Mouse (Mus musculus): ENCODE measurements around the gene Pitpnc1. TPM values are rescaled to one million over a fixed set of nuclear protein-coding genes. Genes with fewer than 3 reads are reported as not detected.

Pitpnc1 gene
- polyA plus RNA-seq, 1 experiment = 11.3 TPM

- TF ChIP-seq CTCF (IDR thresholded peaks at IDR 0.05; ENCODE audit: borderline replicate concordance, control insufficient read depth, extremely low read depth, insufficient read depth, low read length, poor library complexity) (no peak), POLR2A (IDR thresholded peaks at IDR 0.05; ENCODE audit: control insufficient read depth, extremely low read depth, insufficient read depth, low read length, poor library complexity) (no peak)
- no peaks in the 10 kb centered on the region for H3K4me1 ChIP-seq (replicated peaks; ENCODE audit: control insufficient read depth, insufficient read depth, low read length)
- H3K27ac ChIP-seq (ENCODE audit: control insufficient read depth, insufficient read depth, low read length) = no peak overlapping the region
- peaks cover 13% of the 10 kb centered on the region for H3K36me3 ChIP-seq (ENCODE audit: control insufficient read depth, insufficient read depth, low read length)
- H3K4me3 ChIP-seq (ENCODE audit: control insufficient read depth, insufficient read depth, low read length) = no peak overlapping the region
- no peak for DNase-seq
- WGBS = 95% methylated on average over 7 of the region's 7 CpGs
- H3K27me3 ChIP-seq (ENCODE audit: control insufficient read depth, insufficient read depth, low read length) = no peaks in the 10 kb centered on the region
Measured at GRCm38 (mm10) chr11:107248753-107249152, 221.7 kb downstream of the Pitpnc1 start.

- TF ChIP-seq POLR2A (IDR thresholded peaks at IDR 0.05; ENCODE audit: control insufficient read depth, extremely low read depth, insufficient read depth, low read length, poor library complexity) = no peak
- no peak for TF ChIP-seq CTCF (IDR thresholded peaks at IDR 0.05; ENCODE audit: borderline replicate concordance, control insufficient read depth, extremely low read depth, insufficient read depth, low read length, poor library complexity)
- Histone ChIP-seq H3K27me3 (ENCODE audit: control insufficient read depth, insufficient read depth, low read length) (no peaks in the 10 kb centered on the region), H3K36me3 (ENCODE audit: control insufficient read depth, insufficient read depth, low read length) (peaks cover 6% of the 10 kb centered on the region; the same call in 1 of the 2 replicates), H3K27ac (ENCODE audit: control insufficient read depth, insufficient read depth, low read length) (no peak overlapping the region), H3K4me3 (ENCODE audit: control insufficient read depth, insufficient read depth, low read length) (no peak overlapping the region), H3K4me1 (replicated peaks; ENCODE audit: control insufficient read depth, insufficient read depth, low read length) (no peaks in the 10 kb centered on the region)
- DNase-seq = no peak
- WGBS = 96% methylated on average over 7 of the region's 7 CpGs
Measured at GRCm38 (mm10) chr11:107245657-107246056, 224.8 kb downstream of the Pitpnc1 start.

- Histone ChIP-seq H3K4me3 (ENCODE audit: control insufficient read depth, insufficient read depth, low read length) (no peak overlapping the region), H3K27me3 (ENCODE audit: control insufficient read depth, insufficient read depth, low read length) (no peaks in the 10 kb centered on the region), H3K36me3 (ENCODE audit: control insufficient read depth, insufficient read depth, low read length) (no peaks in the 10 kb centered on the region), H3K27ac (ENCODE audit: control insufficient read depth, insufficient read depth, low read length) (no peak overlapping the region), H3K4me1 (replicated peaks; ENCODE audit: control insufficient read depth, insufficient read depth, low read length) (no peaks in the 10 kb centered on the region)
- 97% methylated on average over 6 of the region's 6 CpGs for WGBS
- DNase-seq = no peak
- TF ChIP-seq POLR2A (IDR thresholded peaks at IDR 0.05; ENCODE audit: control insufficient read depth, extremely low read depth, insufficient read depth, low read length, poor library complexity) = no peak
- no peak for TF ChIP-seq CTCF (IDR thresholded peaks at IDR 0.05; ENCODE audit: borderline replicate concordance, control insufficient read depth, extremely low read depth, insufficient read depth, low read length, poor library complexity)
Measured at GRCm38 (mm10) chr11:107243126-107243525, 227.4 kb downstream of the Pitpnc1 start.

GRCm38 (mm10) chr11:107241678-107242077 lies 228.8 kb downstream of the Pitpnc1 start:
- 80% methylated on average over 7 of the region's 7 CpGs for WGBS
- H3K36me3 ChIP-seq (ENCODE audit: control insufficient read depth, insufficient read depth, low read length) = no peaks in the 10 kb centered on the region
- TF ChIP-seq POLR2A (IDR thresholded peaks at IDR 0.05; ENCODE audit: control insufficient read depth, extremely low read depth, insufficient read depth, low read length, poor library complexity) = no peak
- TF ChIP-seq CTCF (IDR thresholded peaks at IDR 0.05; ENCODE audit: borderline replicate concordance, control insufficient read depth, extremely low read depth, insufficient read depth, low read length, poor library complexity) = no peak

DNA sequence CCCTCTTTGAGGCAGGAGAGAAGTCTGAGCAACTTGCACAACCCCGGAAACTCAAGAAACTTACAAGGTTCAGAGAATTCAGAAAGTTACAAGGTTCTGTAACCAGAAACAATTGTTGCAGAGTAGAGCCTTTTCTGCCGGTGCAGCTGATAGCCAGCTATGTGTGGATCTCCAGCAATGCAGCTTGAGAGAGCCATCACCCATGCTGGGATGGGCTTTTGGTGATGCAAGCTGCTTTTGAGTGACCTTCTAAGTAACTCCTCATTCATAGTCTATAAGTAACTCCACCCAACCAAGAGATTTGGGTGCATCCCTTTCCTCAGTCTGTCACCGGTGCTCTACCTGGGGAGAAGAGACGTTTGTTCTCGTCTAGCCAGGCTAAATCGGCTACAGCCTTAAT lies 232.0 kb downstream of the Pitpnc1 start:
- TF ChIP-seq CTCF (IDR thresholded peaks at IDR 0.05; ENCODE audit: borderline replicate concordance, control insufficient read depth, extremely low read depth, insufficient read depth, low read length, poor library complexity) (no peak), POLR2A (IDR thresholded peaks at IDR 0.05; ENCODE audit: control insufficient read depth, extremely low read depth, insufficient read depth, low read length, poor library complexity) (no peak)
- 95% methylated on average over 6 of the region's 6 CpGs for WGBS
- 0 out of 2 replicates have a peak, but pooled peaks cover 6% of the 10 kb centered on the region for H3K36me3 ChIP-seq (ENCODE audit: control insufficient read depth, insufficient read depth, low read length)

More at GRCm38 (mm10) chr11:107241678-107242077, 228.8 kb downstream of the Pitpnc1 start:
- Histone ChIP-seq H3K4me1 (replicated peaks; ENCODE audit: control insufficient read depth, insufficient read depth, low read length) (no peaks in the 10 kb centered on the region), H3K4me3 (ENCODE audit: control insufficient read depth, insufficient read depth, low read length) (no peak overlapping the region), H3K27me3 (ENCODE audit: control insufficient read depth, insufficient read depth, low read length) (no peaks in the 10 kb centered on the region), H3K27ac (ENCODE audit: control insufficient read depth, insufficient read depth, low read length) (no peak overlapping the region)
- no peak for DNase-seq

GRCm38 (mm10) chr11:107237532-107237931 lies 233.0 kb downstream of the Pitpnc1 start:
- peaks cover 10% of the 10 kb centered on the region; the same call in 1 of the 2 replicates for H3K36me3 ChIP-seq (ENCODE audit: control insufficient read depth, insufficient read depth, low read length)
- WGBS = 99% methylated on average over 4 of the region's 4 CpGs
- H3K4me1 ChIP-seq (replicated peaks; ENCODE audit: control insufficient read depth, insufficient read depth, low read length) = no peaks in the 10 kb centered on the region
- TF ChIP-seq CTCF (IDR thresholded peaks at IDR 0.05; ENCODE audit: borderline replicate concordance, control insufficient read depth, extremely low read depth, insufficient read depth, low read length, poor library complexity) = no peak
- TF ChIP-seq POLR2A (IDR thresholded peaks at IDR 0.05; ENCODE audit: control insufficient read depth, extremely low read depth, insufficient read depth, low read length, poor library complexity) = no peak
- no peak overlapping the region for H3K27ac ChIP-seq (ENCODE audit: control insufficient read depth, insufficient read depth, low read length)
- DNase-seq = no peak
- H3K27me3 ChIP-seq (ENCODE audit: control insufficient read depth, insufficient read depth, low read length) = no peaks in the 10 kb centered on the region
- no peak overlapping the region for H3K4me3 ChIP-seq (ENCODE audit: control insufficient read depth, insufficient read depth, low read length)

More for the DNA sequence above, 232.0 kb downstream of the Pitpnc1 start:
- Histone ChIP-seq H3K4me3 (ENCODE audit: control insufficient read depth, insufficient read depth, low read length) (no peak overlapping the region), H3K4me1 (replicated peaks; ENCODE audit: control insufficient read depth, insufficient read depth, low read length) (no peaks in the 10 kb centered on the region), H3K27me3 (ENCODE audit: control insufficient read depth, insufficient read depth, low read length) (no peaks in the 10 kb centered on the region), H3K27ac (ENCODE audit: control insufficient read depth, insufficient read depth, low read length) (no peak overlapping the region)
- no peak for DNase-seq

Data from thymus, adult 2 months (tissue).